32 mouse cellular contexts compared by ENCODE assay signal in the genomic region with DNA sequence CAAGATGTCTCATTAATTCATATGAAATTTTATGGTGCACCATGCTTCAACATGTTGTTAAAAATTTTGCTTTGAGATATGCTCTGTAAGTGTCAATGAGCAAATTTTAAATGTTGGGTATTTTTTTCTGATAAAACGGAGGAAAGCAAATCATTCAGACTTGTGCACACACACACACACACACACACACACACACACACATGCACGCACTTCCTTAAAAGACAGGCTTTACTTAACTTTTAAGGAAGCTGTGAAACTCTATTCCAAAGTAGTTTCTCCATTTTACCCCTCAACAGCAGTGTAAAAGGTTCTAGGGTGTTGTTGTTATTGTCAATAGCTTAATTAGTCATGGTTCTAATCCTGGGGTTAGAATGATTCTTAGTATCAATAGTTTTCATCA. TPM values are rescaled to one million over a fixed set of nuclear protein-coding genes. Genes with fewer than 3 reads are reported as not detected.
DNase-seq lines count a peak whose midpoint lies in the region; ATAC-seq and TF ChIP-seq lines count a peak whose summit lies in the region.
"Had no signal": no experiment of that assay in that cellular context is flagged by ENCODE, and none has a peak within 500 bp of the region (broad histone marks: within the 10 kb centered on the region; RNA-seq: fewer than 3 reads in every experiment).

No protein-coding gene starts in this region.

- peak; percentile 57 for DNase-seq in lung, postnatal 36 days
- no peak for DNase-seq in lung, postnatal 25 days (ENCODE audit: low spot score)
- DNase-seq in kidney, adult 2 months, result no peak
- DNase-seq in gastrocnemius, postnatal 4 days (ENCODE audit: low spot score in 2 of 2), result no peak
- no peak for DNase-seq in urinary bladder, adult 2 months (ENCODE audit: low spot score)
- DNase-seq: adrenal gland, postnatal 14 days; cerebellum, adult 11-12 months; cerebellum, adult 9-11 months; gastrocnemius, postnatal 14 days; heart, adult 2 months; kidney, adult 8-10 months; kidney, postnatal 4 days; lung, adult 18-20 months; right cerebral cortex, postnatal 25 days; spleen, adult 18-20 months had no signal

- no peaks in the 10 kb centered on the region for H3K36me3 ChIP-seq in kidney, adult 2 months (ENCODE audit: control insufficient read depth, insufficient read depth, low read length)
- H3K36me3 ChIP-seq: embryonic facial prominence, embryonic 13.5 days; heart, embryonic 12.5 days; hindbrain, embryonic 10.5 days; intestine, embryonic 15.5 days; limb, embryonic 13.5 days; liver, embryonic 12.5 days; midbrain, embryonic 13.5 days; neural tube, embryonic 15.5 days had no signal

- H3K27me3 ChIP-seq in kidney, adult 2 months (replicated peaks; ENCODE audit: control insufficient read depth, insufficient read depth, low read length), result no peaks in the 10 kb centered on the region
- H3K27me3 ChIP-seq: CH12.LX; embryonic facial prominence, embryonic 13.5 days; forebrain, embryonic 13.5 days; heart, embryonic 12.5 days; intestine, embryonic 15.5 days; limb, embryonic 13.5 days; liver, embryonic 12.5 days; megakaryocyte, embryonic 14.5 days; midbrain, embryonic 13.5 days; neural tube, embryonic 15.5 days had no signal

- H3K4me3 ChIP-seq in bone marrow macrophage, adult 2 months (ENCODE audit: insufficient read depth, low read length), result no peak overlapping the region
- no peak overlapping the region for H3K4me3 ChIP-seq in kidney, adult 2 months (ENCODE audit: insufficient read depth, low read depth, low read length)
- H3K4me3 ChIP-seq: embryonic facial prominence, embryonic 13.5 days; erythroblast, embryonic 14.5 days; forebrain, embryonic 13.5 days; heart, adult 2 months; heart, embryonic 12.5 days; hindbrain, embryonic 10.5 days; intestine, embryonic 15.5 days; limb, embryonic 13.5 days; liver, embryonic 12.5 days; megakaryocyte, embryonic 14.5 days; midbrain, embryonic 13.5 days; neural tube, embryonic 15.5 days had no signal

- H3K27ac ChIP-seq in bone marrow macrophage, adult 2 months (ENCODE audit: insufficient read depth, low read depth, low read length), result peak overlapping the region; percentile 47
- no peak overlapping the region for H3K27ac ChIP-seq in kidney, adult 2 months (ENCODE audit: insufficient read depth, low read depth, low read length)
- H3K27ac ChIP-seq: embryonic facial prominence, embryonic 13.5 days; forebrain, embryonic 13.5 days; heart, adult 2 months; hindbrain, embryonic 10.5 days; intestine, embryonic 15.5 days; kidney, postnatal 0 days; limb, embryonic 13.5 days; liver, embryonic 12.5 days; midbrain, embryonic 13.5 days; neural tube, embryonic 15.5 days had no signal

- TF ChIP-seq POLR2A in bone marrow macrophage, adult 2 months (IDR thresholded peaks at IDR 0.05; ENCODE audit: borderline replicate concordance, low read depth, low read length), result no peak
- TF ChIP-seq POLR2A in kidney, adult 2 months (IDR thresholded peaks at IDR 0.05; ENCODE audit: low read depth, low read length), result no peak

- no peak for TF ChIP-seq CTCF in bone marrow macrophage, adult 2 months (IDR thresholded peaks at IDR 0.05; ENCODE audit: low read depth, low read length)
- TF ChIP-seq CTCF in kidney, adult 2 months (conservative IDR thresholded peaks at IDR 0.05; ENCODE audit: insufficient read depth, insufficient read length, low read depth, low read length), result no peak

- WGBS in kidney, adult 2 months, result 70% methylated on average over 2 of the region's 2 CpGs

- H3K4me1 ChIP-seq in bone marrow macrophage, adult 2 months (ENCODE audit: control insufficient read depth, insufficient read depth, low read length), result peaks cover 27% of the 10 kb centered on the region
- H3K4me1 ChIP-seq in kidney, adult 2 months (ENCODE audit: control insufficient read depth, insufficient read depth, low read length), result no peaks in the 10 kb centered on the region
- H3K4me1 ChIP-seq: embryonic facial prominence, embryonic 13.5 days; forebrain, embryonic 13.5 days; heart, embryonic 12.5 days; hindbrain, embryonic 10.5 days; intestine, embryonic 15.5 days; limb, embryonic 13.5 days; neural tube, embryonic 15.5 days had no signal

- peak; percentile 89 for ATAC-seq in megakaryocyte, adult 5-6 weeks (ENCODE audit: poor library complexity, severe bottlenecking)
- ATAC-seq: forebrain, embryonic 13.5 days; hindbrain, embryonic 16.5 days; intestine, embryonic 15.5 days; liver, embryonic 12.5 days; lung, postnatal 0 days; midbrain, embryonic 13.5 days had no signal

RNA-seq across cellular contexts. Expression of a gene that starts 14.2 kb away (rescaled TPM):
- 96.0 and 102 TPM in 2 replicates for polyA plus RNA-seq in bone marrow macrophage, adult 2 months (2012; ENCODE audit: insufficient read depth, insufficient read length, missing spikeins)
- total RNA-seq in megakaryocyte, adult 5-6 weeks (2015), result 90.6 and 116 TPM in 2 replicates
- total RNA-seq in megakaryocyte, adult 5-6 weeks (2017), result 117 and 131 TPM in 2 replicates
- polyA plus RNA-seq in kidney, adult 2 months (2012; rRNA removed), result 21.2 and 22.8 TPM in 2 replicates
- 10 to 100 TPM; 15.3 to 17.1 TPM for total RNA-seq in gastrocnemius, postnatal 4 days (2021)
- polyA plus RNA-seq in urinary bladder, adult 2 months (2012; rRNA removed), result 14.9 and 17.7 TPM in 2 replicates
